Mouse (Mus musculus) CD4-positive helper T cell, adult 2 months (primary cell): ENCODE results near the gene Ankrd39.

Experiments used
- DNase-seq: peaks from one replicate; pipeline ENCODE4 v3.0.0-alpha.2; 2012; ENCODE audit warnings: low read depth, missing footprints, low spot score

Gene Ankrd39

GRCm38 (mm10) chr1:36572140-36572700 is 25.0 kb upstream of the Ankrd39 start:
- DNase-seq, result no peak

- DNase-seq, result no peak
These were observed 24.4 kb upstream of the Ankrd39 start for GRCm38 (mm10) chr1:36571627-36572026.

- no peak for DNase-seq
These were observed 23.1 kb upstream of the Ankrd39 start for GRCm38 (mm10) chr1:36570320-36570719.

GRCm38 (mm10) chr1:36569694-36570276 is 22.5 kb upstream of the Ankrd39 start:
- no peak for DNase-seq

- no peak for DNase-seq
These were observed 21.5 kb upstream of the Ankrd39 start for GRCm38 (mm10) chr1:36568776-36569175.

GRCm38 (mm10) chr1:36567818-36568603 is 20.8 kb upstream of the Ankrd39 start:
- DNase-seq, result no peak

- no peak for DNase-seq
These were observed 19.2 kb upstream of the Ankrd39 start for GRCm38 (mm10) chr1:36566425-36566824.

- no peak for DNase-seq
These were observed 16.9 kb upstream of the Ankrd39 start for GRCm38 (mm10) chr1:36564101-36564500.

GRCm38 (mm10) chr1:36563632-36564031 is 16.4 kb upstream of the Ankrd39 start:
- DNase-seq, result no peak

- DNase-seq, result no peak
These were observed 16.0 kb upstream of the Ankrd39 start for GRCm38 (mm10) chr1:36563197-36563596.

GRCm38 (mm10) chr1:36562388-36562787 is 15.1 kb upstream of the Ankrd39 start:
- DNase-seq, result no peak

GRCm38 (mm10) chr1:36560903-36561302 is 13.7 kb upstream of the Ankrd39 start:
- DNase-seq, result no peak

- peak; percentile 21 for DNase-seq
These were observed 12.6 kb upstream of the Ankrd39 start for GRCm38 (mm10) chr1:36559888-36560287.

- DNase-seq, result no peak
These were observed 12.0 kb upstream of the Ankrd39 start for GRCm38 (mm10) chr1:36559256-36559655.

- peak; percentile 81 for DNase-seq
These were observed 11.1 kb upstream of the Ankrd39 start, which contains the start of gene Sema4c for GRCm38 (mm10) chr1:36558031-36558993. TSS of gene Sema4c (minus strand) at chr1:36558349.

GRCm38 (mm10) chr1:36557457-36558011 is 10.3 kb upstream of the Ankrd39 start:
- DNase-seq, result no peak

GRCm38 (mm10) chr1:36556553-36557456 is 9.6 kb upstream of the Ankrd39 start:
- peak; percentile 81 for DNase-seq

GRCm38 (mm10) chr1:36555798-36556395 is 8.7 kb upstream of the Ankrd39 start:
- peak; percentile 37 for DNase-seq

- no peak for DNase-seq
These were observed 7.6 kb upstream of the Ankrd39 start for GRCm38 (mm10) chr1:36554633-36555399.
